Mouse (Mus musculus): ENCODE data around the gene Fam162a.
"Not testable (repeated sequence)": the region's sequence is repeated elsewhere in the genome, so short reads cannot be mapped to it uniquely, and the experiment has no call there.

The Fam162a gene

DNA sequence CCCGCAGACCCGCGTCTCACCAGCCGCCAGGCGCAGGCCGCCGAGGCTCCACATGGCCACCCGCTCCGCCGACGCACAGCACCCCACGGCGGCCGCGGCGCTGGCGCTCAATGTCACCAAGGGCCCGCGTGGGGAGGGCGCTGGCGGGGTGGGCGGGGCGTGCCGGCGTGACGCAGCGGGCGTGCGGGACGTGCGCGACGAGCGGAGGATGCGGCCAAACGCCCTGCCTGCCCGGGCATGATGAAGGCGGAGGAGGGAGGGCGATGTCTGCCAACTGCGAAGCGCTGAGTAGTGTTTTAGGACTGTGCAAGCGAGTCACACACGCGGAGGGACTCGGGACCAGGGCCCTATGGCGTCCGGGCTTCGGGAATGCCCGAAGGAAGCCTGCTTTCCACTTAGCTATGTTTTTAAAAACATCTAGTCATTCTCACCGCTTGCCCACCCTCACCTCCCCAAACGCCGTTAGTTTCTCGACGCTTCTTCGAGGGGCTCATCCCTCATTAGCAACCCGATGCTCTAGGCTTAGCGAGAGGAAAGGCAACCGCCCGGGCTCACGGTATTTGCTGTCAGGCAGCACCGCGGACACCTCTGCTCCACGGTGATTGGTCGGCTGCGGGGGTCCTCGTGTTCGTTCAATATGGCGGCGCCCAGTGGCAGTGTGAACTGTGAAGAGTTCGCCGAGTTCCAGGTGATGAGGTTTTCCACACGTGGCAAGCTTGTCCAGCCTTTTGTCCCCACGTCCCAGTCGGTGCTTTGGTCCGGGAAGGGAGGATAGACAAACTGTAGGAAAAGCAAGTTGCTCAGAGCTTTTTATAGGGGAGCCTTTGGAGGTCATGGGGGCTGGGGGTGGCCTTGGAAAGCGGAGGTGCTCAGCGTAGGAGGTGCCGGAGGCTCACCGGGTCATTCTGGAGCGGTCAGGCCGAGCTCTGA lies at the start of gene Fam162a, which contains the start of gene Ccdc58:
TSS of gene Fam162a (minus strand) at position 145 of the 930 bp plus-strand sequence.
TSS of gene Ccdc58 (plus strand) at position 236 of the 930 bp plus-strand sequence.
- DNase-seq (ENCODE audit: low read depth): peak; percentile 95

DNA sequence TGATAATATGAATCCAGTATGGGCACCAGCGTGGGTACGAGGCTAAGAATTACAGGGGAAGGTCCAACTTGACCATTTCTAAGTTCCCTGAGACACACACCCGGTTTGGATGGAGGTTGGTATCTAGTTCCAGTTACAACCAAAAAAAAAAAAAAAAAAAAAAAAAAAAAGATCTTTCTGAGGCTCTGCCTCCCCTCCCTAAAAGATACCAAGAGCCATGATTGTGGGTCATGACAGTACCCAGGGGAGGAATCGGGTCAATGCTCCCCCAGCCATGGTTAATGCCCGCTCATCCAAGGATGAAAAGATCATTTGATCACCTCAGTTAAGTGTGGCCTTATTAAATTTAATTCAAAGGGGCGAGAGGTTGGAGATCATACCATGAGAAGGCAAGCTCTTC lies 44.4 kb upstream of the Fam162a start:
- DNase-seq (ENCODE audit: low read depth): not testable (repeated sequence)

DNA sequence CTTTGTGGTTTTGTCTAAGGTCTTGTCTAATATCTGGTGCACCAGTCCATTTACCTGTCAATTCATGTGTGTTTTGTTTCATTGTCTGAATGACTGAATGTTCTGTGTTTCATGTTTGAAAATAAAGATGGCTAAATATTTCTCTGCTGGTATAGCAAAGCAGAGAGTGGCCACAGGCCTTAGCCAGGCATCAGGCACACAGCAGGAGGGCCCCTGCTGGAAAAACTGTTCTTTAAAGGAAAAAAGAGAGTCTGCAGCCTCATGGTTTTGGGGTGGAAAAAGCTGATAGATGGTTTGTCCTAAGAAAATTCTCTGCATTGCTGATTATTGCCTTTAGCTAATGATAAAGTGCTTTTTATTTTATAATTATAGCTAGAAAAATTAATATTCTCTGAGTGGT lies 40.1 kb upstream of the Fam162a start:
- not testable (repeated sequence) for DNase-seq (ENCODE audit: low read depth)

DNA sequence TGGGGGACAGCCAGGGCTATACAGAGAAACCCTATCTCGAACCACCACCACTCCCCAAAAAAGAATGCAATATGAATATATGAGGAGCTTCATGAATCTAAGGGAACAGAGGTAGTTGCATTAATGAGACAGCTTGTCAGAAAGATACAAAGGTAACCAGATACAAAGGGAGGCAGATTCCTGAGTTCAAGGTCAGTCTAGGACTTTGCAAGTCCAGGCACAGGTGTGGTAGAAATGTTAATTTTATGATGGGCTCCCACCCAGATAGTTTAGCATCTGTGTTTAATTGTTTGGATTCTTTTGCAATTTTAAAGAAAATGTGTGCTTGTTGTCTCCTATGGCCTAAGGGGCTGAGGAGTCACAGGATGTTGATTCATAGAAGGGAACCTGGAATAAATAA lies 30.8 kb upstream of the Fam162a start:
- DNase-seq (ENCODE audit: low read depth): no peak

DNA sequence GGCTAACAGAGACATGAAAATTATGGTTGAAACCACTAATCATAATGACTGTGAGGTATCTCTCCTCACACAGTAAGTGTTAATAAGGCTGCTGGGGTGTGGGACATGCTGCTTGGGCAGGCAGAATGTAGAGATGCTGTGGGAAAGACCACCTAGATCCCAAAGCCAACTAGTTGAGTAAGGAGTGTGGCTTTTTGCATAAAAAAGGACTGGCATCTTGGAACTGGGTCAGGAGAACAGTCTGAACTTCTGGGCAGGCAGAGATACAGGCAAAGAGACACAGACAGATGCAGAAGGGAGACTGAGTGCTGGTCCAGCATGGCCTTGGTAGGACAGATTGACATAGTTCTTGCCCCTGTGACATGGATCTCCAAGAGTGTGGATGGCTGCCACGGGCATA lies 30.1 kb upstream of the Fam162a start:
- no peak for DNase-seq (ENCODE audit: low read depth)

DNA sequence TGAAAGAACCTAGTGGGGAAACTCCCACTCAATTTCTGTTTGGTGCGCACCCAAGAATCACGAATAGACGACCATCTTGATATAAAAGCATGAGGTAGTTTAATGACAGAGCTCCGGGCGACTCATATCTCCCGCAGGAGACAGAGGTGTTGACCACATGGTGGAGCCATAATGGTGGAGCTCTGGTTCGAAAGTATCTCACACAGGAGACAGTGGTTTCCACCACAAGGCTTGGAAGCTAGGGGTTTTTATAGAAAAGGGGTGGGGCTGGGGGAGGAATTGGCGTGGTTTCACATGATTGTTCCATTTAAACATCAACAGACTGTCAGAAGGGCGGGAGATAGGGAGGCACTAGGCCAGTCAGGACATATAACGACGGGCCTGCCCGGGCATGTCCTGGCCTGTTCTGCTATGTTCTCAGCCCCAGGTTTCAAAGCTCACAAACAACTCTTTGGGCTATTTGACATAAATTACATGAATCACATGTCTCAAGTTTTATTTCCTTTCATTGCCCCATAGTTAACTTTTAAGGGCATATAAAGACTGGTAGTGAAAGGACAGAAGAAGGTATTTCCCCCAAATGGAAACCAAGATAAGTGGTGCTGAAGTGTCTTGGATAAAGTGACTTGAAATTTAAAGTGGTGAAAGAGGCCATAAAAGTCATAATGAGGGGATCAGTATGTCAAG lies 26.6 kb upstream of the Fam162a start:
- not testable (repeated sequence) for DNase-seq (ENCODE audit: low read depth)

DNA sequence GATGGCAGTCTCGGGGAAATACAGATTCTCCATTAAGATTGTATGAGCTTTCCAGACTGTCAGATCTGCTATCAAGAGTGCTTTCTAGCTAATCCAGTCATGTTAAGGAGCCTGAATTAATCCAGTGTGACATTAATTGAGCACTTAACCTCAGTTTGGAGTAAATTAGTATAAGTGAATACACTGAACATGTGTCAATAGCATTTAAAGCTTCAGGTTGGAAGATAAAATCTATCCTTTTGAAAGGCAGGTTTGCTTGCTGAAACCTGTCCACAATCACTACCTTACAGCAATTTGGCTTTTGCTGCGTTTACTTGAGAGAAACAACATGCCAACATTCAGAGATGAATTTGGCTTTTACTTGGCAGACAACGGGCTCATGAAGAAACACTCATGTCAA lies 22.7 kb upstream of the Fam162a start:
- no peak for DNase-seq (ENCODE audit: low read depth)

DNA sequence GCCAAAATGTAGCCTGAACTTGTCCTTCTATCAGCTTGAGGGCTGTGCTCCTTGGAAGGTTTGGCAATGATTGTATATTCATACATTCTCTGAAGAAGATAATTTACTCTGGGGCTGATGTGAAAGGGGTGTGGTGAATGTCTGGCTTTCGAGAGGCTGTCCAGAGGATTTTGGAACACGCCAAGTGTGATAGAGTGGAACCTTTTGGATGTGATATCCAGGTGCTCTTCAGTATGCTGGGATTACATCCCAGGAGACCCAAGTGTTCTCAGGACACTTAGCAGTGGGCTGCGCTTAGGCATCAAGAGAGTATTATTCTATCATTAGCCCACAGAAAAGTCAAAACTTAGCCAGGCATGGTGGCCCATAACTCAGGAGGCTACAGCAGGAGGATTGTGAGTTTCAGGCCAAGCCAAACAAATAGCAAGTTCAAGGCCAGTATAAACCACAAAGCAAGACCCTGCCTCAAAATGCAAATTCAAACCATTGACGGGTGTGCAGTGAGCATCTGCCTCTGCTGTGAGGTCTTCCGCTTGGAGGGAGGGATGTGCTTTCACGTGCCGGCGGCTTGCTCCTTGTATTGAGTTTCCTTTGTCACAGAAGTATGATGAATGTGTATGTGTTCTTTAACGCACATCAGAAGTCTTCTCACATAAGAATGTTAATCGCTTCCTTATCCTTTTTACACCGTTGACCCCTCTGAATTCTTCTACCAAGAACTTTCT lies 19.6 kb upstream of the Fam162a start:
- DNase-seq (ENCODE audit: low read depth): no peak

DNA sequence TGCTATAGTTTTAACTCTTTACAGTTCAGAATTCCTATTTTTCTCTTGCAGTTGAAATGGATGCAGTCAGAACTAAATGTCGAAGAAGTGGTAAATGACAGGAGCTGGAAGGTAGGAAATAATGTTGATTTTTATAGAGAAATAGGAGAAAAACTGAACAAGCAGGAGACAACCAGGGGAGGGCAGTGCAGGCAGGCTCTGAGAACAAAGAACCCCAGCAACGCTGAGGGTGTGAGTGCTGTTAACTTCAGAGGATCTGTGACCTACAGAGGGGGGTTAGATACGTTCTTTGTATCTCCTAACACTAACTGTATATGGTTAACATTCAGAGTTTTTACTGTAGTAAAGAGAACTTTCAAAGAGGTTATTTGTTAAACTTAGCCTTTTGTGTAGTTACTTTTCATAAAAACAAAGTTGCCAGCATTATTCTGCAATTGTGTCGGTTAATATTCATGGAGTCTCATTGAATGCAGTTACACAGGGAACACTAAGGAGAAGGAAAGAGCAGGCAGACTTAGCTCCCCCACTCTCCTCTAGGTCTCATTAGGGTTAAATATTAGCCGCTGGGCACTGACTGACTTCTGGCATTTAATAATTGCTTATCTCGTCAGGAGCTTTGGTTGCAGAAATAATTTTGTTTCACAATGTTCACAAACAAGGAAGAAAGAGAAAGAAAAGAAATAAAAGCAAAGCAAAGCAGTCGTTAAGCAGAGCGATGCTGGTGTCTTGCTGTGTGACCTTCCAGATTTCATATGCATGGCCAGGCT lies 18.6 kb upstream of the Fam162a start:
- no peak for DNase-seq (ENCODE audit: low read depth)

DNA sequence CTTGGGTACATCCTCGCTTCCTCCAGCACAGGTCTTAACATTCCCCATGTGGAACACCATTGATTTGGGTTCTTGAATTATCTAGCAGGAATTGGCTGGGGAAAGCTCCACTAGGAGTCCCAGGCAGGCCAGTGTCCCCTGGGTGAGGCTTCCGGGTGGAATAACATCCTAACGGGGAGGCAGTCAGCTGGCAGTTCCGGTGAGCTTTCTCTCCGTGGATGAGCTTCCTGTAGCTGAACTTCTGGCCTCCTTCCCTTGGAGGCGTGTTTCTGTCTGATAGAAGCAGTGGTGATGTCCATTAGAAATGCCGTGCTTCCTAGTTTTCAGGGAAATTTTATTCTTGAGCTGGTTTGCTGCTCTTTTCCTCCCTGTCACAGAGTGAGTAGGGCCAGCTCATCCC lies 17.7 kb upstream of the Fam162a start:
- no peak for DNase-seq (ENCODE audit: low read depth)

DNA sequence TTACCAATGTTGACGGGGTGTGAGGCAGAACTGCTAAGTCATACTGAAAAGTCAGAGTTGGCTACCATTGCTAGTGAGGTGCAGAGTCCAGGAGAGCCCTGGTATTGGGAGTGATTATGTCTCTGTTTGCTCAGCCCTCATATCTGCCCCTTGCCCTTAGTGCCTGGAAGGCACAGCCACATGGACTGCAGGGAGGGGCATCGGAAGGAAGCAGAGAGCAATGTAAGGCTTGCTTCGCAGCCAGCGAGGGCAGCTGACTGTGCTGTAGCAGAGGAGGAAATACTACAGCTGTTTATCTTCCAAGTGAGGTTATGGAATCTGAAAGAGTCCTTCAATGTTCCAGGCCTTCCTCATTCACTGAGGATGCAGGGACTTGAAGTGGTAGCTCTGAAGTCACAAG lies 16.5 kb upstream of the Fam162a start:
- no peak for DNase-seq (ENCODE audit: low read depth)

DNA sequence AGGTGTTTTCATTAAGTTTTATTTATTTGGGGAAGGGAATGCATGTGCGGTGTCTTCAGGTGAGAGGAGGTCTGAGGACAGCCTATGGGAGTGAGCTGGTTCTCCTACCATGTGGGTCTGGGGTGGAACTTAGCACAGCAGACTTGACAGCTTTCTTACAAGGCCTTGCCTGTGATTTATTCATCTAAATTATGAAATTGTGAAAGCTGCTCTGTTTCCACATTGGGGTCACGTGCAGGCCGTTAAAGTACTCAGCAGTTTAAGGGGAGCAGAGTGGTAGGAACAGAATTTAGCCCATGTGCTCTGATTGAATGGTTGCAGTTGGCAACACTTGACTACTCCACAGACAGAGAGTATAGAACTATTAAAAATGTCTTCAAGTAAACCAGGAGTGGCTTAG lies 8.5 kb upstream of the Fam162a start:
- no peak for DNase-seq (ENCODE audit: low read depth)

DNA sequence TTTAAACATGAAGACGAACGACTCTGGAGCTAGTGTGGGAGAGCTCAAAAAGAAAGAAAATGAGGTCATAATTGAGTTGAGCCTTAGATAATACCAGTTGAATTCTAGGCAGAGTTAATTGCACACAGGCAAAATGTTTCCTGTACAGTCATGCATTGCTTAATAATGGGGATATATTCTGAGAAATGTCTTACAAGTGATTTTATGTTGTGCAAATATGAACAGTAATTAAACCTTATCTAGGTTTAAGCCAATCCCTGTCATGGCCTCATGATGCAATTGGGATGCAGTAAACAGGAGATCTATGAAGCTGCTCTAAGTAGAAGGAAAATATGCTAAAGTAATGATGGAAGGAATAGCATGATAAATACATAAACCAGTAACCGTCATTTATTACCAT lies 3.4 kb upstream of the Fam162a start:
- no peak for DNase-seq (ENCODE audit: low read depth)

DNA sequence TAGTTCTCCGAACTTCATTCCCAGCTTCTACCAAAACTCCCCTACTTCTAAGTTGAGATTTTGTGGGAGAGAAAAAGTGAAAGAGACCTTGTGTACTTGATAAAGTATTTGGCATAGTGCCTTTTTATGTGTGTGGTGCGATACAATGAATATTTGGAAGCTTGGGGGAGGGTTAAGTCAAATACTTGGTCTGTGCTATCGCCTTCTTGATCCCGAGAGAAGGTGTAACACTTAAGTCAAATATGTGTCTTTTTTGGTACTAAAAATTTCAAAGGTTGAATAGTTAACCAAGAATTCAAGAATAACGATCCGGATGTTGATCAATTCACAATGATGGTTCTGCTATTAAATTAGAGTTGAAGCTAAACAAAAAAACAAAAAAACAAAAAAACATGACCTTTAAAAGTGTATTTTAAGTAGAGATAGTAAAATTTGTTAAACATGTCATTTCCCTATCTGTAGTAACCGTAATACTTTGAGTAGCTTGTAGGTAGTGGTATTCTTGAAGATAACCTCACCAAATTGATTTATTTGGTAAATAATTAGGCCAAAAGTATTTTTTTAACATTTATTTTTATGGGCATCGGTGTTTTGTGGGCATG lies 1.1 kb upstream of the Fam162a start:
- DNase-seq (ENCODE audit: low read depth): no peak

DNA sequence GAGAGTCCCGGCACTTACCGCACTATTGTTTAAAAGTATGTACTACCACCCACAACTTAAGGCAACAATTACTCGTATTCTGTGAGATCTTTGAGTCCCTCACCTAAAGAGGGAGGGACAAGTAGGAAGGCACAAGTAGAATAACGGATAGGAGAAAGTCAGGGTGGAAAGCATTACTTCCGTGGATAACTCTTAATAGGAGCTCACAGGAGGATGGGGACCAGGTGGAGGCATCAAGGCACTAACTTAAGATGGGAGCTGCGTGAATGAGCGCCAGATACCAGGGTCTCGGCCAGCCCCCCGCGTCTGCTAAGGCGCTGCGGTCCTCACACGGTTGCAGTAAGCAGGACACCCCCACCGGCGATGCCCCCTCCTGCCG lies 334 bp downstream of the Fam162a start:
- no peak for DNase-seq (ENCODE audit: low read depth)

DNA sequence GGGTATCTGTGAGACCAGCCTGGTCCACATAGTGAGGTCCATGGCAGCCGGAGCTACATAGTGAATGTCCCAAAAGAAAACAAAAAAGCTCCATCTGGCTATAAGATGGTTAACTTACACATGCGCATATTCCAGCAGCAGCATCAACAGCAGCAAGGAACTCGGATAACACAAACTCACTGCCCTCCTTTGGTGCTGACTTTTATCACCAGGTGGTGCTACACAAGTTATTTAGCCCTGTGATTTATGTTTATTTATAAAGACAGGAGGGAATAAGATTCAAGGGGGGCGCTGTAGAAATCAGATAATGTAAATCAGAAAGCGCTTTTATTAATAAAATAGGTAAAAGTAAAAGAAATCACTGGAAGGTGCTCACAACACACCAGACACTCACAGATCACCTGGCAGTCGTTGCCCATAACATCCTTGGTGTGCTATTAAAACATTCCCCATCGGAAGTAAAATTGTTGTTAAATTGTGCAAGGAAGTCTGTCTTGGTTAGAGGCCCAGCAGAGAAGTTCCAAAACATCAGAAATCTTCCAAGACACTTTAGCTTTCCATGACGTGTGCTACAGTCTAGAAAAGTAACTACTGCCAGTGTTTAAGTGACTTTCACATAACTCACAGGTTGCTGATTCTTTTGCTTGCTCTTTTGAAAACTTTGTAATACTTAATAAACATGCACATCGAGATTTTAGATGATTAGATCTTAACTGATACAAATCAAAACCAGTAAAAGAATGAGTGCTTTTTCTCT lies 1.4 kb downstream of the Fam162a start:
- peak; percentile 58 for DNase-seq (ENCODE audit: low read depth)

DNA sequence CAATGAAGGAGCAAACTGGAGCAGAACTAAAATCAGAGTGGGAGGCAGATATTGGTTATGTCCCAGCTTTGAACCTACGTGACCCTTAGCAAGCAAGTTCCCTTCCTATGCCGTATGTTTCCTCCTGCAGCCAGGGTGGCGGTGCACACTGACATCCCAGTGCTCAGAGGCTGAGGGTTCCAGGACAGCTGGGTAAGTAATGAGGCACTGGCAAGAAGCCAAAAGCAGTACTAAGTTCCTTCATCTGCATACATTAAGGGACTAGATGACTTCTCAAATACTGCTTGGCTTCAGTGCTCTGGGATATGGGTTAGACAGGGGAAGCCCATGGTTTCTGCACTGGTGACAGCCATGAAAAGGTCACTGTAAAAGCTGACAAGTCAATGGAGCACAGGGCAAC lies 3.0 kb downstream of the Fam162a start:
- no peak for DNase-seq (ENCODE audit: low read depth)

DNA sequence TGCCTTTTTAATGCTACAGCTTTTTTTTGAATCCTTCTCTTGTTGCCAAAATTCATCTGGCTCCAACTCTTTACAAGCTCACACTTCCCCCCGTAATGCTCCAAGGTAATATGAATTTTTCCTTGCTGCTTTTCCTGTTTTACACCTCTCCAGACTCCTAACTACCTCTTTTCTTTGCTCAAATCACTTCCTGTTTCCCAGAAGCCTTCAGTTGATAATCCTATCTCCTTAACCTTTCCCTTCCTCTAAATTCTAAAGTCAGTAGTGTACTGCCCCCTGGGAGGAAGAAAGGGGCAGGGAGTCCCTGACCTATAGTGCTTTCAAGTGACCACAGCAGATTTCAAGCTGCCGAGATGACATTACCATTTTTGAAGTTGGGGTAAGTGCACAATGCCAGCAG lies 3.7 kb downstream of the Fam162a start:
- DNase-seq (ENCODE audit: low read depth): no peak

DNA sequence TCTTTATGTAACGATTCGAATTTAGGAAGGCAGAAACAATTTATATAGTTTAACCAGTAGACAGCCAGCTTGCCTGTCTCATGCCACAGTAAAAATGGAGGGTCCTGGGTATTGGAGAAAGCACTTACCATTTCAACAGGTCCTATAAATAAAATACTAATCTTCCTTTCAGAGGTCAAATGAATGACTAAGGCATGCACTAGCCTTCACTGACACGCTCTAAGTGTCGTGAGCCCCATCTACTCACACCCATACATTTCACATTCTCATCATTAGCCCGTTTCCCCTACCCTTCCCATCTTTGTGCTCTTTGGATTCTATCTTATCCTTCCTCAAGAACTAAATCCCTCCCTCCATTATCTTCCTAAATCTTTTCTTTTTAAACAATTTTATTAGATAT lies 6.5 kb downstream of the Fam162a start:
- no peak for DNase-seq (ENCODE audit: low read depth)

DNA sequence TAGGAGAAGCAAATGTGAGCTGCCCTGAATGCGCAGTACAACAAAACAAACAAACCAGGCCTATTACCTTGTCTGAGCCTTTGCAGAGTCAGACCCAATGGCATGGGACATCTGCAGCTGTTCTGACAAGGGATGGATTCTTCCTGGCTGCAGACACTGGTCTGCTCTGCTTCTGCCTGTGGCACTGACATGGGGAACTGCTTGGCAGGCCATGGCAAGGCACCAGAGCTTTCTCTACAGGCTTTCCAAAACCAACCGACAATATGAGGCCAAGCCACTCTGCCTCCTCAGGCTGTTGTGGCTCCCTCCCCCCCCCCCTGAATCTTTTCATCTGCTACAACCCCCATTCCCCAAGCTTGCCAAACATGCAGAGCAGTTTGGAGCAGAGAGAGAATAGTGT lies 8.1 kb downstream of the Fam162a start:
- no peak for DNase-seq (ENCODE audit: low read depth)

DNA sequence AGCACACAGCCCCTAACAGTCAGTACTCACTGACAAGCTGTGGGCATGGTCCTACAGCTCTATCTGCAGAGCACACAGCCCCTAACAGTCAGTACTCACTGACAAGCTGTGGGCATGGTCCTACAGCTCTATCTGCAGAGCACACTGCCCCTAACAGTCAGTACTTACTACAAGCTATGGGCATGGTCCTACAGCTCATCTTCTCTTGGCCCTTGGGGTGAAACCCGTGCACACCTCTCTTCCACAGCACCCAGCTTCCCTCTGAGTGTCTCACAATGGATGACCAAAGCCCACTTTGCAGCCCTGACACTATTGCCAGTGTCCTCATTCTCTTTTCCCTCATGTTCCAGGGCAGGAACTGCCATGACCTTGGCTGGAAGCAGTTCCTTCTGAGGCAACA lies 8.9 kb downstream of the Fam162a start:
- DNase-seq (ENCODE audit: low read depth): not testable (repeated sequence)
